Mouse (Mus musculus): ENCODE measurements around the gene Eipr1.

Eipr1 gene

GRCm38 (mm10) chr12:28780180-28780579 lies 28.6 kb downstream of the Eipr1 start:
- DNase-seq = no peak

GRCm38 (mm10) chr12:28782637-28783036 lies 31.0 kb downstream of the Eipr1 start:
- no peak for DNase-seq

GRCm38 (mm10) chr12:28784355-28784754 lies 32.8 kb downstream of the Eipr1 start:
- DNase-seq = no peak

GRCm38 (mm10) chr12:28784864-28785263 lies 33.3 kb downstream of the Eipr1 start:
- no peak for DNase-seq

GRCm38 (mm10) chr12:28785299-28785698 lies 33.7 kb downstream of the Eipr1 start:
- DNase-seq = no peak

GRCm38 (mm10) chr12:28786310-28786709 lies 34.7 kb downstream of the Eipr1 start:
- DNase-seq = no peak

- DNase-seq = no peak
Measured at GRCm38 (mm10) chr12:28792613-28793012, 41.0 kb downstream of the Eipr1 start.

- DNase-seq = no peak
Measured at GRCm38 (mm10) chr12:28793715-28794114, 42.1 kb downstream of the Eipr1 start.

GRCm38 (mm10) chr12:28795041-28795440 lies 43.4 kb downstream of the Eipr1 start:
- DNase-seq = no peak

- DNase-seq = no peak
Measured at GRCm38 (mm10) chr12:28796881-28797420, 45.3 kb downstream of the Eipr1 start.

- DNase-seq = no peak
Measured at GRCm38 (mm10) chr12:28799798-28800411, 48.3 kb downstream of the Eipr1 start.

- no peak for DNase-seq
Measured at GRCm38 (mm10) chr12:28800423-28800822, 48.8 kb downstream of the Eipr1 start.

GRCm38 (mm10) chr12:28800891-28801290 lies 49.3 kb downstream of the Eipr1 start:
- DNase-seq = no peak

GRCm38 (mm10) chr12:28801731-28802130 lies 50.1 kb downstream of the Eipr1 start:
- no peak for DNase-seq

GRCm38 (mm10) chr12:28803043-28803442 lies 51.4 kb downstream of the Eipr1 start:
- DNase-seq = no peak

- DNase-seq = no peak
Measured at GRCm38 (mm10) chr12:28804558-28805481, 53.2 kb downstream of the Eipr1 start.

GRCm38 (mm10) chr12:28808786-28809375 lies 57.3 kb downstream of the Eipr1 start:
- DNase-seq = no peak

GRCm38 (mm10) chr12:28809756-28810337 lies 58.2 kb downstream of the Eipr1 start:
- DNase-seq = no peak

- no peak for DNase-seq
Measured at GRCm38 (mm10) chr12:28816681-28817426, 65.3 kb downstream of the Eipr1 start.

- DNase-seq = no peak
Measured at GRCm38 (mm10) chr12:28817427-28817752, 65.8 kb downstream of the Eipr1 start.

- no peak for DNase-seq
Measured at GRCm38 (mm10) chr12:28817891-28818290, 66.3 kb downstream of the Eipr1 start.

GRCm38 (mm10) chr12:28823518-28823917 lies 71.9 kb downstream of the Eipr1 start:
- no peak for DNase-seq

Data from thymus, adult 18-20 months (tissue).